8 mouse cellular contexts compared by ENCODE assay signal in genomic region chr6:83427968-83428731, GRCm38 (mm10). TPM values are rescaled to one million over a fixed set of nuclear protein-coding genes. Genes with fewer than 3 reads are reported as not detected.
DNase-seq lines count a peak whose midpoint lies in the region; ATAC-seq and TF ChIP-seq lines count a peak whose summit lies in the region.
"Had no signal": no experiment of that assay in that cellular context is flagged by ENCODE, and none has a peak within 500 bp of the region (broad histone marks: within the 10 kb centered on the region; RNA-seq: fewer than 3 reads in every experiment).

No protein-coding gene starts in this region.

- no peak for ATAC-seq in embryonic facial prominence, embryonic 12.5 days (ENCODE audit: insufficient number of reproducible peaks, insufficient read depth, low FRiP score, low TSS enrichment)
- ATAC-seq in heart, embryonic 15.5 days (replicated peaks; ENCODE audit: insufficient number of reproducible peaks, insufficient read depth, low FRiP score, low read depth): 0 out of 2 replicates have a peak, but pooled peaks have one; percentile 35
- ATAC-seq in midbrain, embryonic 12.5 days (ENCODE audit: low FRiP score, low read depth): 0 out of 2 replicates have a peak, but pooled peaks have one; percentile 8

- 48% methylated on average over 5 of the region's 5 CpGs for WGBS in embryonic facial prominence, embryonic 12.5 days
- WGBS in heart, embryonic 15.5 days: 29% methylated on average over 5 of the region's 5 CpGs
- 64% methylated on average over 5 of the region's 5 CpGs for WGBS in midbrain, embryonic 12.5 days

- no peak overlapping the region for H3K4me2 ChIP-seq in embryonic facial prominence, embryonic 12.5 days (replicated peaks)
- no peak overlapping the region; the same call in 1 of the 2 replicates for H3K4me2 ChIP-seq in heart, embryonic 15.5 days
- H3K4me2 ChIP-seq in midbrain, embryonic 12.5 days (replicated peaks): no peak overlapping the region
- H3K4me2 ChIP-seq: liver, embryonic 15.5 days had no signal

- H3K27ac ChIP-seq in embryonic facial prominence, embryonic 12.5 days: peak overlapping the region; percentile 67
- H3K27ac ChIP-seq in heart, embryonic 15.5 days: peak overlapping the region; percentile 68
- H3K27ac ChIP-seq in layer of hippocampus, adult 2 months: peak overlapping the region; percentile 70
- H3K27ac ChIP-seq in midbrain, embryonic 12.5 days (replicated peaks): peak overlapping the region; percentile 40
- H3K27ac ChIP-seq: liver, embryonic 15.5 days had no signal

- no peaks in the 10 kb centered on the region for H3K9me3 ChIP-seq in embryonic facial prominence, embryonic 12.5 days
- H3K9me3 ChIP-seq in heart, embryonic 15.5 days (replicated peaks): no peaks in the 10 kb centered on the region
- no peaks in the 10 kb centered on the region for H3K9me3 ChIP-seq in midbrain, embryonic 12.5 days
- H3K9me3 ChIP-seq: liver, embryonic 15.5 days had no signal

- H3K9ac ChIP-seq in embryonic facial prominence, embryonic 12.5 days: 0 out of 2 replicates have a peak overlapping the region, but pooled peaks have one; percentile 7
- no peak overlapping the region for H3K9ac ChIP-seq in heart, embryonic 15.5 days
- peak overlapping the region; percentile 3; the same call in 1 of the 2 replicates for H3K9ac ChIP-seq in midbrain, embryonic 12.5 days (replicated peaks)
- H3K9ac ChIP-seq: liver, embryonic 15.5 days had no signal

- TF ChIP-seq CTCF in layer of hippocampus, adult 2 months (conservative IDR thresholded peaks at IDR 0.05): no peak

- no peaks in the 10 kb centered on the region for H3K27me3 ChIP-seq in embryonic facial prominence, embryonic 12.5 days
- no peaks in the 10 kb centered on the region for H3K27me3 ChIP-seq in heart, embryonic 15.5 days
- no peaks in the 10 kb centered on the region for H3K27me3 ChIP-seq in midbrain, embryonic 12.5 days
- H3K27me3 ChIP-seq: liver, embryonic 15.5 days had no signal

- DNase-seq in CD4-positive, CD25-positive, alpha-beta regulatory T cell, adult 2 months (ENCODE audit: low read depth, low spot score): peak; percentile 57
- DNase-seq in Muller cell, postnatal 12 days (ENCODE audit: inconsistent ontology term): peak; percentile 96
- peak; percentile 50 to 56 for DNase-seq in layer of hippocampus, adult 2 months (ENCODE audit: low spot score in 2 of 2)
- DNase-seq in adipocyte (ENCODE audit: low spot score): no peak

- H3K36me3 ChIP-seq in embryonic facial prominence, embryonic 12.5 days: peaks cover 29% of the 10 kb centered on the region
- H3K36me3 ChIP-seq in heart, embryonic 15.5 days: no peaks in the 10 kb centered on the region
- H3K36me3 ChIP-seq in midbrain, embryonic 12.5 days: peaks cover 26% of the 10 kb centered on the region

- H3K4me3 ChIP-seq in embryonic facial prominence, embryonic 12.5 days: no peak overlapping the region
- H3K4me3 ChIP-seq in heart, embryonic 15.5 days: no peak overlapping the region
- H3K4me3 ChIP-seq in layer of hippocampus, adult 2 months: no peak overlapping the region
- no peak overlapping the region for H3K4me3 ChIP-seq in midbrain, embryonic 12.5 days
- H3K4me3 ChIP-seq: liver, embryonic 15.5 days had no signal

- peaks cover 44% of the 10 kb centered on the region for H3K4me1 ChIP-seq in embryonic facial prominence, embryonic 12.5 days
- H3K4me1 ChIP-seq in heart, embryonic 15.5 days (replicated peaks): peaks cover 40% of the 10 kb centered on the region
- peaks cover 57% of the 10 kb centered on the region for H3K4me1 ChIP-seq in midbrain, embryonic 12.5 days

RNA-seq across cellular contexts. Expression of gene Tet3, which starts 30.7 kb away (rescaled TPM):
- polyA plus RNA-seq in embryonic facial prominence, embryonic 12.5 days (2016; fragmentation: Nextera tagmentation; extraction: Ambion mirVana): 40.0 and 41.1 TPM in 2 replicates
- polyA plus RNA-seq in heart, embryonic 15.5 days (2015; fragmentation: Nextera tagmentation; extraction: Ambion mirVana): 26.2 and 37.5 TPM in 2 replicates
- total RNA-seq in layer of hippocampus, adult 2 months (2021): 10 to 100 TPM; 61.0 to 65.9 TPM
- polyA plus RNA-seq in midbrain, embryonic 12.5 days (2016; fragmentation: Nextera tagmentation; extraction: Ambion mirVana): 65.0 and 70.2 TPM in 2 replicates
